Mouse (Mus musculus) skeletal muscle tissue, adult 2 months (tissue): Measurements from ENCODE around the gene Ssna1.

Experiments used
- DNase-seq: peaks from one replicate; pipeline ENCODE4 v3.0.0-alpha.2; 2012; ENCODE audit warnings: low read depth, low spot score

The Ssna1 gene

GRCm38 (mm10) chr2:25290101-25290815, 18.0 kb upstream of the Ssna1 start:
- no peak for DNase-seq

GRCm38 (mm10) chr2:25289651-25290050, 17.4 kb upstream of the Ssna1 start, which contains the start of gene Lrrc26:
TSS of gene Lrrc26 (plus strand) at chr2:25289915.
- no peak for DNase-seq

GRCm38 (mm10) chr2:25288734-25289345, 16.6 kb upstream of the Ssna1 start:
- no peak for DNase-seq

GRCm38 (mm10) chr2:25287927-25288649, 15.8 kb upstream of the Ssna1 start, which contains the start of gene Tmem210:
TSS of gene Tmem210 (plus strand) at chr2:25288145.
- DNase-seq, result no peak

GRCm38 (mm10) chr2:25286837-25287636, 14.8 kb upstream of the Ssna1 start:
- no peak for DNase-seq

- no peak for DNase-seq
These were observed 14.1 kb upstream of the Ssna1 start for GRCm38 (mm10) chr2:25286314-25286713.

- DNase-seq, result no peak
These were observed 13.3 kb upstream of the Ssna1 start for GRCm38 (mm10) chr2:25285551-25285950.

GRCm38 (mm10) chr2:25278928-25279882, 7.0 kb upstream of the Ssna1 start:
- no peak for DNase-seq

- no peak for DNase-seq
These were observed 772 bp upstream of the Ssna1 start for GRCm38 (mm10) chr2:25273010-25273409.

GRCm38 (mm10) chr2:25272515-25272914, 277 bp upstream of the Ssna1 start:
- no peak for DNase-seq

GRCm38 (mm10) chr2:25267746-25268309, 4.4 kb downstream of the Ssna1 start:
- DNase-seq, result no peak

GRCm38 (mm10) chr2:25267241-25267640, 5.0 kb downstream of the Ssna1 start:
- DNase-seq, result no peak

- DNase-seq, result no peak
These were observed 5.5 kb downstream of the Ssna1 start for GRCm38 (mm10) chr2:25266720-25267119.

- DNase-seq, result no peak
These were observed 6.2 kb downstream of the Ssna1 start for GRCm38 (mm10) chr2:25265897-25266656.

- DNase-seq, result no peak
These were observed 7.4 kb downstream of the Ssna1 start for GRCm38 (mm10) chr2:25264851-25265250.

GRCm38 (mm10) chr2:25264286-25264660, 8.0 kb downstream of the Ssna1 start:
- no peak for DNase-seq

- DNase-seq, result no peak
These were observed 8.5 kb downstream of the Ssna1 start for GRCm38 (mm10) chr2:25263623-25264285.

- DNase-seq, result no peak
These were observed 9.2 kb downstream of the Ssna1 start for GRCm38 (mm10) chr2:25262795-25263622.
